ENCODE assay signal across 8 mouse cellular contexts in the genomic region with DNA sequence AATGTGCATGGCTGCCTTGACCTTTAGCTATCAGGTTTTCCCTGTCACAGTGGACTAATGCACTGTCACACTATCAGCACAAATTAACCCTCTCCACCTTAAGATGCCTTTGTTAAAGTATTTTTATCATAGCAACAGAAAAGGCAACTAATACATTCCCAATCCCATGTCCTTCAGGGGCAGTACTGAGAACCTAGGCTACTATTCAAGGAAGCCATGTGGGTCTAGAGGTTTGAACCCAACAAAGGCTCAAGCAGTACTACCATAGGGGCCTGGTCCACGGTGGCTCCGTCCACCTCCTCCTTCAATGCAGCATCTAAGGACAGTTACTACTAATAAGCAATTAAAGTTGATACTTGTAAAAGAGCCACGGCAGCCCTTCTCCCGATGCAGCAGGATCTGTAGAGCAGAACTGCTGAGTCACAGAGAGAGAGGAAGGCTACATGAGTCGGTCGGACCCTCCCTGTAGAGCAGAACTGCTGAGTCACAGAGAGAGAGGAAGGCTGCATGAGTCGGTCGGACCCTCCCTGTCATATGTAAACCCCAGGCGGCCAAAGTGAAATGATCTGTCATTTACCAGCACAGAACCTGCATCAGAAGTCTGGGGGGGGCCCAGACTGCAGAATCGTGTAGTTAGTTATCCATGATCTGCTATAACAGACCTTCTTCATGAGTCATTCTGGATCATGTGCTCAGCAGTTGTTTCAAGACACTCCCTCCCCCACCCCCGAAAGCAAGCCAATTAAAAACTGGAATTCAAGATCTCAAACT. TPM values are rescaled to one million over a fixed set of nuclear protein-coding genes. Genes with fewer than 3 reads are reported as not detected.
DNase-seq lines count a peak whose midpoint lies in the region; ATAC-seq lines count a peak whose summit lies in the region.

No protein-coding gene starts in this region.

- no peaks in the 10 kb centered on the region for H3K9me3 ChIP-seq in embryonic facial prominence, embryonic 11.5 days (replicated peaks; ENCODE audit: control insufficient read depth, low read length)
- no peaks in the 10 kb centered on the region for H3K9me3 ChIP-seq in embryonic facial prominence, embryonic 10.5 days
- no peaks in the 10 kb centered on the region for H3K9me3 ChIP-seq in forebrain, embryonic 11.5 days (ENCODE audit: control insufficient read depth, low read length)
- H3K9me3 ChIP-seq in hindbrain, embryonic 16.5 days (ENCODE audit: control insufficient read depth, low read length), result no peaks in the 10 kb centered on the region

- no peak overlapping the region for H3K4me3 ChIP-seq in embryonic facial prominence, embryonic 11.5 days (ENCODE audit: low read depth, low read length)
- no peak overlapping the region for H3K4me3 ChIP-seq in embryonic facial prominence, embryonic 10.5 days
- H3K4me3 ChIP-seq in forebrain, embryonic 11.5 days (ENCODE audit: low read depth, low read length), result no peak overlapping the region
- H3K4me3 ChIP-seq in hindbrain, embryonic 16.5 days (ENCODE audit: low read length), result no peak overlapping the region

- no peak overlapping the region for H3K4me2 ChIP-seq in embryonic facial prominence, embryonic 11.5 days (ENCODE audit: low read depth, low read length)
- H3K4me2 ChIP-seq in forebrain, embryonic 11.5 days (ENCODE audit: low read depth, low read length, severe bottlenecking), result peak overlapping the region; percentile 24; the same call in 1 of the 2 replicates
- no peak overlapping the region for H3K4me2 ChIP-seq in hindbrain, embryonic 16.5 days (ENCODE audit: low read length)

- 63% methylated on average over 11 of the region's 11 CpGs for WGBS in embryonic facial prominence, embryonic 11.5 days
- WGBS in embryonic facial prominence, embryonic 10.5 days, result 68% methylated on average over 11 of the region's 11 CpGs
- WGBS in forebrain, embryonic 11.5 days, result 50% methylated on average over 11 of the region's 11 CpGs
- WGBS in hindbrain, embryonic 16.5 days, result 59% methylated on average over 11 of the region's 11 CpGs

- no peaks in the 10 kb centered on the region for H3K36me3 ChIP-seq in embryonic facial prominence, embryonic 11.5 days (replicated peaks; ENCODE audit: control insufficient read depth, insufficient read depth, low read depth, low read length)
- no peaks in the 10 kb centered on the region for H3K36me3 ChIP-seq in embryonic facial prominence, embryonic 10.5 days (replicated peaks)
- H3K36me3 ChIP-seq in forebrain, embryonic 11.5 days (ENCODE audit: control insufficient read depth, insufficient read depth, low read length), result no peaks in the 10 kb centered on the region
- H3K36me3 ChIP-seq in hindbrain, embryonic 16.5 days (ENCODE audit: control insufficient read depth, insufficient read depth, low read length), result no peaks in the 10 kb centered on the region

- H3K27me3 ChIP-seq in embryonic facial prominence, embryonic 11.5 days (ENCODE audit: control insufficient read depth, insufficient read depth, low read length), result no peaks in the 10 kb centered on the region
- H3K27me3 ChIP-seq in embryonic facial prominence, embryonic 10.5 days (replicated peaks; ENCODE audit: low read depth, poor library complexity, severe bottlenecking), result peaks cover 69% of the 10 kb centered on the region
- H3K27me3 ChIP-seq in forebrain, embryonic 11.5 days (ENCODE audit: control insufficient read depth, insufficient read depth, low read length), result peaks cover 38% of the 10 kb centered on the region
- peaks cover 33% of the 10 kb centered on the region for H3K27me3 ChIP-seq in hindbrain, embryonic 16.5 days (replicated peaks; ENCODE audit: control insufficient read depth, insufficient read depth, low read length)

- no peak for DNase-seq in embryonic facial prominence, embryonic 11.5 days (ENCODE audit: low spot score)
- no peak for DNase-seq in embryonic facial prominence, embryonic 10.5 days (ENCODE audit: low spot score)
- peak; percentile 70 for DNase-seq in MN1 (ENCODE audit: low spot score)
- DNase-seq in forebrain, embryonic 11.5 days (ENCODE audit: low spot score), result peak; percentile 54
- no peak for DNase-seq in lung, postnatal 14 days

- peak; percentile 72; the same call in 1 of the 2 replicates for ATAC-seq in embryonic facial prominence, embryonic 11.5 days (replicated peaks; ENCODE audit: insufficient number of reproducible peaks, low FRiP score, low TSS enrichment, low read depth)
- peak; percentile 27; the same call in 1 of the 2 replicates for ATAC-seq in forebrain, embryonic 11.5 days (replicated peaks; ENCODE audit: low FRiP score)
- peak; percentile 30; the same call in 1 of the 2 replicates for ATAC-seq in hindbrain, embryonic 16.5 days
- peak; percentile 96 for ATAC-seq in megakaryocyte, adult 5-6 weeks (ENCODE audit: poor library complexity, severe bottlenecking)
- ATAC-seq in activated CD4-positive, CD25-positive, alpha-beta regulatory T cell, adult 4 months, result no peak

- H3K4me1 ChIP-seq in embryonic facial prominence, embryonic 11.5 days (ENCODE audit: control insufficient read depth, insufficient read depth, low read length), result peaks cover 3% of the 10 kb centered on the region
- H3K4me1 ChIP-seq in embryonic facial prominence, embryonic 10.5 days, result peaks cover 50% of the 10 kb centered on the region
- peaks cover 15% of the 10 kb centered on the region; the same call in 1 of the 2 replicates for H3K4me1 ChIP-seq in forebrain, embryonic 11.5 days (replicated peaks; ENCODE audit: control insufficient read depth, insufficient read depth, low read length)
- peaks cover 8% of the 10 kb centered on the region; the same call in 1 of the 2 replicates for H3K4me1 ChIP-seq in hindbrain, embryonic 16.5 days (ENCODE audit: control insufficient read depth, insufficient read depth, low read depth, low read length)

- no peak overlapping the region for H3K27ac ChIP-seq in embryonic facial prominence, embryonic 11.5 days (replicated peaks; ENCODE audit: low read depth, low read length)
- no peak overlapping the region for H3K27ac ChIP-seq in embryonic facial prominence, embryonic 10.5 days (replicated peaks)
- H3K27ac ChIP-seq in forebrain, embryonic 11.5 days (ENCODE audit: low read depth, low read length), result no peak overlapping the region
- no peak overlapping the region for H3K27ac ChIP-seq in hindbrain, embryonic 16.5 days (ENCODE audit: low read depth, low read length)

- no peak overlapping the region for H3K9ac ChIP-seq in embryonic facial prominence, embryonic 11.5 days (replicated peaks; ENCODE audit: low read length)
- no peak overlapping the region for H3K9ac ChIP-seq in forebrain, embryonic 11.5 days (ENCODE audit: low read length)
- no peak overlapping the region for H3K9ac ChIP-seq in hindbrain, embryonic 16.5 days (ENCODE audit: low read depth, low read length)

RNA-seq across cellular contexts. Expression of a gene that starts 35.1 kb away (rescaled TPM):
- 5.1 and 5.8 TPM in 2 replicates for polyA plus RNA-seq in embryonic facial prominence, embryonic 11.5 days (2014; fragmentation: Nextera tagmentation; extraction: Ambion mirVana)
- 8.1 TPM in 2 replicates for polyA plus RNA-seq in embryonic facial prominence, embryonic 10.5 days (2016; fragmentation: Nextera tagmentation; extraction: Ambion mirVana)
- polyA plus RNA-seq in forebrain, embryonic 11.5 days (2014; fragmentation: Nextera tagmentation; extraction: Ambion mirVana), result 6.5 and 7.4 TPM in 2 replicates
- 62.6 and 73.1 TPM in 2 replicates for polyA plus RNA-seq in hindbrain, embryonic 16.5 days (2015; fragmentation: Nextera tagmentation; extraction: Ambion mirVana)
- 0.62 and 0.75 TPM in 2 replicates for total RNA-seq in megakaryocyte, adult 5-6 weeks (2015)
- 0.16 and 0.48 TPM in 2 replicates for total RNA-seq in megakaryocyte, adult 5-6 weeks (2017)
- polyA plus RNA-seq in activated CD4-positive, CD25-positive, alpha-beta regulatory T cell, adult 4 months (2017; shearing (Covaris generic)), result 1 to 10 TPM in 1 of 2 experiments, under 1 TPM in 1; 0.81 to 1.5 TPM

RNA-seq across cellular contexts. Expression of a gene that starts 35.4 kb away (rescaled TPM):
- polyA plus RNA-seq in embryonic facial prominence, embryonic 11.5 days (2014; fragmentation: Nextera tagmentation; extraction: Ambion mirVana), result 0.54 and 0.66 TPM in 2 replicates
- polyA plus RNA-seq in embryonic facial prominence, embryonic 10.5 days (2016; fragmentation: Nextera tagmentation; extraction: Ambion mirVana), result 1.1 TPM in 2 replicates
- 0.98 and 1.9 TPM in 2 replicates for polyA plus RNA-seq in forebrain, embryonic 11.5 days (2014; fragmentation: Nextera tagmentation; extraction: Ambion mirVana)
- 2.1 and 2.2 TPM in 2 replicates for polyA plus RNA-seq in hindbrain, embryonic 16.5 days (2015; fragmentation: Nextera tagmentation; extraction: Ambion mirVana)
- not detected in 2 replicates for total RNA-seq in megakaryocyte, adult 5-6 weeks (2015)
- not detected in 2 replicates for total RNA-seq in megakaryocyte, adult 5-6 weeks (2017)
- polyA plus RNA-seq in activated CD4-positive, CD25-positive, alpha-beta regulatory T cell, adult 4 months (2017; shearing (Covaris generic)), result not detected

Comparison
In these comparisons a context has a peak if more than half of its experiments do, and no peak if none do; other contexts are left out.
1. DNase-seq: peak in MN1 (single experiment) and forebrain, embryonic 11.5 days (single experiment); none in embryonic facial prominence, embryonic 11.5 days (single experiment), embryonic facial prominence, embryonic 10.5 days (single experiment) and lung, postnatal 14 days (single experiment).